Mouse (Mus musculus) urinary bladder, postnatal 25 days (tissue): ENCODE data around the gene Dgkh.

ENCODE experiments used
- DNase-seq: peaks from one replicate; pipeline ENCODE4 v3.0.0; 2022; ENCODE audit warnings: low spot score

Gene Dgkh

GRCm38 (mm10) chr14:78674606-78675005 is 58.0 kb downstream of the Dgkh start:
- DNase-seq, result no peak

GRCm38 (mm10) chr14:78669986-78670385 is 62.6 kb downstream of the Dgkh start:
- DNase-seq, result no peak

GRCm38 (mm10) chr14:78668291-78668690 is 64.3 kb downstream of the Dgkh start:
- peak; percentile 69 for DNase-seq

- no peak for DNase-seq
Observed at GRCm38 (mm10) chr14:78667763-78668162, 64.8 kb downstream of the Dgkh start.

- DNase-seq, result no peak
Observed at GRCm38 (mm10) chr14:78662641-78663040, 69.9 kb downstream of the Dgkh start.

- DNase-seq, result no peak
Observed at GRCm38 (mm10) chr14:78661462-78661861, 71.1 kb downstream of the Dgkh start.

GRCm38 (mm10) chr14:78658697-78659096 is 73.9 kb downstream of the Dgkh start:
- no peak for DNase-seq

- no peak for DNase-seq
Observed at GRCm38 (mm10) chr14:78656832-78657626, 75.5 kb downstream of the Dgkh start.

- DNase-seq, result no peak
Observed at GRCm38 (mm10) chr14:78654939-78655556, 77.5 kb downstream of the Dgkh start.

GRCm38 (mm10) chr14:78654196-78654595 is 78.4 kb downstream of the Dgkh start:
- no peak for DNase-seq

GRCm38 (mm10) chr14:78653333-78653732 is 79.2 kb downstream of the Dgkh start:
- no peak for DNase-seq

- DNase-seq, result no peak
Observed at GRCm38 (mm10) chr14:78651696-78652095, 80.9 kb downstream of the Dgkh start.

- no peak for DNase-seq
Observed at GRCm38 (mm10) chr14:78650379-78651095, 82.0 kb downstream of the Dgkh start.

GRCm38 (mm10) chr14:78649525-78650274 is 82.9 kb downstream of the Dgkh start:
- no peak for DNase-seq

- no peak for DNase-seq
Observed at GRCm38 (mm10) chr14:78645622-78646021, 87.0 kb downstream of the Dgkh start.

- DNase-seq, result no peak
Observed at GRCm38 (mm10) chr14:78641314-78641713, 91.3 kb downstream of the Dgkh start.

GRCm38 (mm10) chr14:78639691-78640090 is 92.9 kb downstream of the Dgkh start:
- no peak for DNase-seq

GRCm38 (mm10) chr14:78635612-78636400 is 96.8 kb downstream of the Dgkh start:
- no peak for DNase-seq

GRCm38 (mm10) chr14:78632747-78633146 is 99.8 kb downstream of the Dgkh start:
- no peak for DNase-seq

GRCm38 (mm10) chr14:78630923-78631875 is 101.4 kb downstream of the Dgkh start:
- DNase-seq, result no peak
